Mouse (Mus musculus) liver, embryonic 13.5 days (tissue): Measurements from ENCODE around the gene Slc43a3. TPM values are rescaled to one million over a fixed set of nuclear protein-coding genes. Genes with fewer than 3 reads are reported as not detected.
A peak's percentile ranks its signal among the peaks of the same experiment; 100 is the strongest.

ENCODE experiments used
- ATAC-seq: fragments of 200-750 bp; cut with Nextera tagmentation; 2 replicates; pipeline ENCODE4 v1.8.0; 2017; ENCODE audit warnings: low read depth, mild to moderate bottlenecking, moderate number of reproducible peaks, moderate library complexity
- DNase-seq: peaks from one replicate; pipeline ENCODE4 v3.0.0; 2022
- H3K27ac ChIP-seq: fragments of 300-500 bp; sonication (generic); 2 replicates; pipeline ENCODE4 v1.5.1; 2015; ENCODE audit warnings: moderate library complexity, mild to moderate bottlenecking, inconsistent platforms
- H3K27me3 ChIP-seq: fragments of 300-500 bp; sonication (generic); 2 replicates; pipeline ENCODE4 v1.6.1; 2015; ENCODE audit warnings: mild to moderate bottlenecking, inconsistent platforms
- H3K36me3 ChIP-seq: fragments of 300-500 bp; sonication (generic); 2 replicates; pipeline ENCODE4 v1.6.1; 2015; ENCODE audit warnings: mild to moderate bottlenecking, inconsistent platforms
- H3K4me1 ChIP-seq: fragments of 300-500 bp; sonication (generic); replicated peaks from 2 replicates; pipeline ENCODE4 v1.6.1; 2015; ENCODE audit warnings: inconsistent platforms
- H3K4me2 ChIP-seq: fragments of 300-500 bp; sonication (generic); 2 replicates; pipeline ENCODE4 v1.6.1; 2015; ENCODE audit warnings: inconsistent platforms, mild to moderate bottlenecking, moderate library complexity
- H3K4me3 ChIP-seq: fragments of 300-500 bp; sonication (generic); replicated peaks from 2 replicates; pipeline ENCODE4 v1.5.1; 2015; ENCODE audit warnings: mild to moderate bottlenecking, inconsistent platforms
- H3K9ac ChIP-seq: fragments of 300-500 bp; sonication (generic); 2 replicates; pipeline ENCODE4 v1.6.1; 2015; ENCODE audit warnings: mild to moderate bottlenecking, inconsistent platforms
- H3K9me3 ChIP-seq: fragments of 300-500 bp; sonication (generic); replicated peaks from 2 replicates; pipeline ENCODE4 v1.6.1; 2016; ENCODE audit warnings: inconsistent platforms
- WGBS: fragments of 180-500 bp; shearing (Covaris S2); methylation state at CpG from one replicate; pipeline ENCODE4 v1.1.7; 2015; ENCODE audit not compliant: insufficient replicate concordance; 5-methylcytosine and 5-hydroxymethylcytosine counted together
- polyA plus RNA-seq: library from polyadenylated mRNA; unstranded; fragments of >200 nt; fragmentation: Nextera tagmentation; extraction: Ambion mirVana; gene quantifications from 2 replicates; pipeline ENCODE4 v1.2.1, GENCODE M21; 2015

The Slc43a3 gene
- polyA plus RNA-seq, 1 experiment from 2014 or later, result 120 TPM

GRCm38 (mm10) chr2:84955435-84955834, 19.1 kb downstream of the Slc43a3 start:
- Histone ChIP-seq H3K4me2 (no peak overlapping the region), H3K9ac (no peak overlapping the region), H3K27me3 (no peaks in the 10 kb centered on the region), H3K27ac (no peak overlapping the region), H3K36me3 (peaks cover 99% of the 10 kb centered on the region), H3K4me1 (no peaks in the 10 kb centered on the region; the same call in 1 of the 2 replicates), H3K9me3 (no peaks in the 10 kb centered on the region), H3K4me3 (no peak overlapping the region)
- DNase-seq (no peak), ATAC-seq (no peak)
- 90% methylated on average over 9 of the region's 9 CpGs for WGBS

DNA sequence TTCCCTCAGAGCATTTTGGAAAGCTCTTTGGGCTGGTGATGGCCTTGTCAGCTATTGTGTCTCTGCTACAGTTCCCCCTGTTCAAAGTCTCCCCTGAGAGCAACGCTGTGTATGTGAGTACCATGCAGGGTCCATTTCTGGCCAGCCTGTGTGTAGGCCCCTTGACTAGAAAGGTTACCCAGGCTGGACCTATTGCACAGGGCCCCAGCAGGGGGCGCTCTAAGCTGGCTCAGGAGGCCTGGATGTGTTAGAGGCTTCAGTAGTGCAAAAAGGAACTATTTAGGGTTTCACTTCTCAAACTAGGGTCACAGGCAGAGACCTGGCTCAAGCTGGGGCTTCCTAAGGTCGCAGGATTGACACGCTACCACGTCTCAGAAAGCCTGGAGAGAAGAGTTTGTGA, 19.9 kb downstream of the Slc43a3 start:
- Histone ChIP-seq H3K4me1 (no peaks in the 10 kb centered on the region; the same call in 1 of the 2 replicates), H3K27me3 (no peaks in the 10 kb centered on the region), H3K36me3 (peaks cover 91% of the 10 kb centered on the region), H3K4me2 (no peak overlapping the region), H3K27ac (no peak overlapping the region), H3K9me3 (no peaks in the 10 kb centered on the region), H3K4me3 (no peak overlapping the region), H3K9ac (no peak overlapping the region)
- peak; percentile 52 for ATAC-seq
- WGBS, result 59% methylated on average over 5 of the region's 5 CpGs
- no peak for DNase-seq

DNA sequence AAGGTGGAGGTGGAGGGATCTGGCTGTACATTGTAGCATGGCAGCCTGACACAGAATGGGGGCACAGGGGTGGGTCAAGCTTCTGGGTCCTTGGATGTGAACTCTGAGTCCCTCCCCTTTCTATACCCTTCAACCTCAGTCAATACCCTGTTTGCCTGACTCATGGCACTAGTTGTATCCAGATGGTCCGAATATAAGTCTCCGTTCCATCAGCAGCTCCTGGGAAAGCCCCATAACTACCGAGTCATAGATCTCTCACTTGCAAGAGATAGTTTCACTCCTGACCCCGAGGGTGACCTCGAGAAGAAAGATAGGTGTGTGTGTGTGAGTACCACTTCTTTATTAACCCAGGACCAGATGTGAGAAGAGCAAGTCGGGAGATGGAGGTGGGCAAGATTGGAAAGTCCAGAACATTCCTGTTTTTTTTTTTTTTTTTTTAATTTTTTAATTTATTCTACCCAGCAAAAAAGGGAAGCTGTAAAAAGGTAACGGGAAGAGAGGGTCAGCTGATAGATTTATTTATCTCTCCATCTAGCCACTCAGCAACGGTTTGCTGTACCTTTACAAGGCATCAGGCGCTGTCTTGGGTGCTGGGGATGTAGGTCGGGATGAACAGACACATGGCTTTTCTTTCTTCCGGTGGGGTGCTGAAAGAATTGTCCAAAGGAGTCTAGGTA, 22.3 kb downstream of the Slc43a3 start:
- H3K9me3 ChIP-seq, result no peaks in the 10 kb centered on the region
- DNase-seq (no peak), ATAC-seq (no peak)
- peaks cover 4% of the 10 kb centered on the region; the same call in 1 of the 2 replicates for H3K4me1 ChIP-seq
- peaks cover 66% of the 10 kb centered on the region for H3K36me3 ChIP-seq
- WGBS, result 81% methylated on average over 11 of the region's 11 CpGs
- no peaks in the 10 kb centered on the region for H3K27me3 ChIP-seq
- no peak overlapping the region for H3K4me3 ChIP-seq
- H3K9ac ChIP-seq, result no peak overlapping the region
- no peak overlapping the region for H3K4me2 ChIP-seq
- no peak overlapping the region for H3K27ac ChIP-seq

DNA sequence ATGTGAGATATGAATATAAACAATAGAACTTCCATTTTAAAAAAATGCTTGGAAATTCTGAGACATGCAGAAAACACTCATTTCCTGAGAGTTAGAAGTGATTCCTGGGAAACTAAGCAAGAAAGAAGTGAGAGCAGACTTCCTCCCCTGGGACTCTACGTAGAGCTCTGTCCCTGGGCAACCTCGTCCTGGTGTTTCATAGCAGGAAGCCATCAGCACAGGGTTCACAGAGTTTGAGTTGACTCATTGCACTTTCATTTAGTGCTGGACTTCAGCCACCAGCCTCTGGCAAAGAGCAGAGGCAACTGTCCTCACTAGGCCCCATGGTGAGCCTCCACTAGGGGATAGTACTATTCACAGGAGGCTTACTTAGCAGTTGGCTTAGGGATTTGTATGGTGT, 24.9 kb downstream of the Slc43a3 start:
- H3K9me3 ChIP-seq, result no peaks in the 10 kb centered on the region
- peak overlapping the region; percentile 54; the same call in 1 of the 2 replicates for H3K27ac ChIP-seq
- H3K4me2 ChIP-seq, result no peak overlapping the region
- no peaks in the 10 kb centered on the region for H3K27me3 ChIP-seq
- ATAC-seq (peak; percentile 39), DNase-seq (no peak)
- 65% methylated on average over 2 of the region's 2 CpGs for WGBS
- no peak overlapping the region for H3K4me3 ChIP-seq
- H3K9ac ChIP-seq, result no peak overlapping the region
- peaks cover 41% of the 10 kb centered on the region for H3K36me3 ChIP-seq
- H3K4me1 ChIP-seq, result peaks cover 7% of the 10 kb centered on the region; the same call in 1 of the 2 replicates

GRCm38 (mm10) chr2:84961901-84962300, 25.5 kb downstream of the Slc43a3 start:
- Histone ChIP-seq H3K4me1 (peaks cover 7% of the 10 kb centered on the region; the same call in 1 of the 2 replicates), H3K9ac (no peak overlapping the region), H3K36me3 (peaks cover 35% of the 10 kb centered on the region), H3K4me2 (no peak overlapping the region), H3K27me3 (no peaks in the 10 kb centered on the region), H3K27ac (no peak overlapping the region), H3K4me3 (no peak overlapping the region), H3K9me3 (no peaks in the 10 kb centered on the region)
- DNase-seq (no peak), ATAC-seq (no peak)
- 83% methylated on average over 3 of the region's 3 CpGs for WGBS

DNA sequence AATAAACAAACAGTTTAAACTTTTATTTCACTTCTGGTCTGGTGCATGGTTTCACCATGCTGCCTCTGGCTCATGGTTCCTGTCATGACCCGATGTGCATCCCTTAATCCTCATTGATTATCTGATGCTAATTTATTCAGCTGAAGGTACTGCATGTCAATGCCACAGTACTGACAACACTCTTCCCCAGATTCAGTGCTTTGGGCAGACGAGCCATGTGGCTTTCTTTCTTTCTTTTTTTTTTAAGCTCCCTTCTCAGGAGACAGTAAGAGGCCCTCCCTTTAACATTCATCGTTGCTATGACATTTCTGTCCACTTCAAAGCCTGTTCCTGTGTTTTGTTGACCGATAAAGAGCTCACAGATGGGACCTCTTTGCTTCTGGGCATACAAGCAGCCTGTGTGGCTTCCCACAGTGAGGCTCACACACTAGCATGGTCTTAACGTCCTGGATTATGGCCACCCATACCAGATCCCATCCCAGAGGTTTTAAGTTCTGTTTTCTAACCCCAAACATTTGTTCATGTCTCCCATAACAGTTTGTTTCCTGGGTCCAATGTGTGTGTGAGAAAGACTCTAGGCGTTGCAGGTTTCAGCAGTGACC, 26.6 kb downstream of the Slc43a3 start:
- Histone ChIP-seq H3K36me3 (peaks cover 24% of the 10 kb centered on the region), H3K27ac (no peak overlapping the region), H3K4me3 (no peak overlapping the region), H3K27me3 (no peaks in the 10 kb centered on the region), H3K4me1 (peaks cover 7% of the 10 kb centered on the region; the same call in 1 of the 2 replicates), H3K9me3 (no peaks in the 10 kb centered on the region), H3K9ac (no peak overlapping the region), H3K4me2 (no peak overlapping the region)
- WGBS, result 48% methylated on average over 6 of the region's 6 CpGs
- DNase-seq, result no peak
- no peak for ATAC-seq

DNA sequence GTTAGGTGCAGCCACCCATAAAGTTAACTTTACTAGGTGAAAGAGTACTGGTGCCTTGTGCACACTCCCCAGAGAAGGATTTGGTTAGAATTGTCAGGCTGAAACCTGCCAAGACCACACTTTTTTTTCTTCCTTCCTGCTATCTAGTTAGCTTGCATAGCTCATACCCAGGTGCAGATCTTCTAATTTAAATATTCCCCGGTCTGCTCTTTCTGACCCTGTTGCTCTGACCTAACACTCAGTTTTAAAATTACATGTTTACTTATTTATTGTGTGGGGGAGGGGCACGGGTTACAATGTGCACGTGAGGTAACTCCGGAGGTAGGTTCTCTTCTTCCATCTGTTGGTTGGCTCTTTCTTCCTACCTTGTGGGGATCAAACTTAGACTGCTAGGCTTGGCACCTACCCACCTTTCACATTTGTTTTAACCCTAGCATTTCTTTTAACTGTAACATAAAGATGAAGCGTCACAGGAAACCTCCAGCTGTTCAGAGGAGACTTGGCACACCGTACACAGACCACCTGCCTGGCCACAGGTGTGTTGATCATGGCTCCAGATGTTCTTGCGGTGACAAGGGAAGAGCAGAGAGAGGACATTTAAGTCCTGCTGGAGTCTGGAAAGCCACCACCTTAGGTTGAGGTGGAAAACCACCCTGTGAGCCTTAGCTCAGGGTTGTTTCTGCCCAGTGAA, 27.9 kb downstream of the Slc43a3 start:
- H3K27me3 ChIP-seq, result no peaks in the 10 kb centered on the region
- DNase-seq, result no peak
- no peak overlapping the region for H3K27ac ChIP-seq
- H3K36me3 ChIP-seq, result peaks cover 11% of the 10 kb centered on the region
- H3K4me1 ChIP-seq, result peaks cover 7% of the 10 kb centered on the region; the same call in 1 of the 2 replicates
- no peak overlapping the region for H3K4me2 ChIP-seq
- 87% methylated on average over 7 of the region's 7 CpGs for WGBS
- H3K9ac ChIP-seq, result no peak overlapping the region
- ATAC-seq, result no peak
- no peaks in the 10 kb centered on the region for H3K9me3 ChIP-seq
- H3K4me3 ChIP-seq, result no peak overlapping the region

- H3K9me3 ChIP-seq, result no peaks in the 10 kb centered on the region
- no peak overlapping the region for H3K9ac ChIP-seq
- H3K4me3 ChIP-seq, result no peak overlapping the region
- no peak for DNase-seq
- no peak for ATAC-seq
- H3K27ac ChIP-seq, result no peak overlapping the region
- H3K4me1 ChIP-seq, result peaks cover 7% of the 10 kb centered on the region; the same call in 1 of the 2 replicates
- H3K36me3 ChIP-seq, result no peaks in the 10 kb centered on the region
- H3K27me3 ChIP-seq, result no peaks in the 10 kb centered on the region
- WGBS, result 50% methylated on average over 5 of the region's 5 CpGs
- H3K4me2 ChIP-seq, result no peak overlapping the region
These were observed 31.1 kb downstream of the Slc43a3 start for GRCm38 (mm10) chr2:84967318-84967991.

DNA sequence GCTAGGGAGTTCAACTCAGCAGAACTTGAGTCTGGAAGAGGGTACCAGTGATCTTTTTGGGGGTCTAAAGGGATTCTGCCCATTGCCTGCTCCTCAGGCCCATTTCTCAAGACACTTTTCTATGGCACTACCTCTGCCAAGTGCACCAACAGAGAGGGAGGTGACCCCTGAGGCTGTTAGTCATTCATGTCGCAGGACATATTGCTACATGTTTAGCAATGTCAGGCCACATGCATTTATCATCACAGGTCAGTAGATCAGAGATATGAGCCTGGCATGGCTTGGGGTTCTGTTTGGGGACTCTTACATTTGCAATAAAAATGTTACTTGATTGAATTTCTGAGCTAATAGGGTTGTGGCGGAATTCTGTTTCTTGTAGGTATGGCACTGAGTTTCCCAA, 39.2 kb downstream of the Slc43a3 start:
- H3K27ac ChIP-seq, result no peak overlapping the region
- peaks cover 2% of the 10 kb centered on the region; the same call in 1 of the 2 replicates for H3K27me3 ChIP-seq
- ATAC-seq (no peak), DNase-seq (no peak)
- no peaks in the 10 kb centered on the region for H3K4me1 ChIP-seq
- H3K4me3 ChIP-seq, result no peak overlapping the region
- H3K4me2 ChIP-seq, result no peak overlapping the region
- H3K9ac ChIP-seq, result no peak overlapping the region
- WGBS, result 76% methylated on average over 2 of the region's 2 CpGs
- no peaks in the 10 kb centered on the region for H3K9me3 ChIP-seq
- no peaks in the 10 kb centered on the region for H3K36me3 ChIP-seq

GRCm38 (mm10) chr2:84980188-84980587, 43.8 kb downstream of the Slc43a3 start, which contains the start of gene Prg2:
TSS of gene Prg2 (plus strand) at chr2:84980461.
- Histone ChIP-seq H3K4me2 (no peak within 1 kb of the TSS), H3K9ac (no peak within 1 kb of the TSS), H3K9me3 (no peaks in the 10 kb centered on the region), H3K27me3 (peaks cover 30% of the 10 kb centered on the region), H3K27ac (no peak within 1 kb of the TSS), H3K36me3 (no peaks in the 10 kb centered on the region), H3K4me1 (no peaks in the 10 kb centered on the region), H3K4me3 (no peak within 1 kb of the TSS)
- no peak for DNase-seq
- no peak for ATAC-seq
- WGBS, result 27% methylated on average over 1 of the region's 1 CpGs

- Histone ChIP-seq H3K4me3 (no peak within 1 kb of the TSS), H3K4me1 (0 out of 2 replicates have a peak, but pooled peaks cover 4% of the 10 kb centered on the region), H3K27ac (no peak within 1 kb of the TSS), H3K9me3 (no peaks in the 10 kb centered on the region), H3K27me3 (peaks cover 49% of the 10 kb centered on the region), H3K4me2 (no peak within 1 kb of the TSS), H3K36me3 (no peaks in the 10 kb centered on the region), H3K9ac (no peak within 1 kb of the TSS)
- 9% methylated on average over 1 of the region's 1 CpGs for WGBS
- DNase-seq, result no peak
- no peak for ATAC-seq
These were observed 51.6 kb downstream of the Slc43a3 start, which contains the start of gene Prg3 for GRCm38 (mm10) chr2:84987930-84988329. TSS of gene Prg3 (plus strand) at chr2:84988215.
